Mouse (Mus musculus): ENCODE data around the gene Akna. TPM values are rescaled to one million over a fixed set of nuclear protein-coding genes. Genes with fewer than 3 reads are reported as not detected.

Akna gene
- polyA plus RNA-seq, 1 experiment, result 61.0 TPM

GRCm38 (mm10) chr4:63391322-63391721, 11.8 kb downstream of the Akna start:
- Histone ChIP-seq H3K4me1 (ENCODE audit: control insufficient read depth, insufficient read depth, low read length) (peaks cover 5% of the 10 kb centered on the region), H3K27ac (ENCODE audit: control insufficient read depth, insufficient read depth, low read depth, low read length) (no peak overlapping the region), H3K36me3 (ENCODE audit: control insufficient read depth, insufficient read depth, low read length) (no peaks in the 10 kb centered on the region), H3K4me3 (ENCODE audit: control insufficient read depth, low read depth, low read length) (no peak overlapping the region), H3K27me3 (ENCODE audit: control insufficient read depth, insufficient read depth, low read length) (no peaks in the 10 kb centered on the region)
- TF ChIP-seq CTCF (IDR thresholded peaks at IDR 0.05; ENCODE audit: control insufficient read depth, insufficient read depth, insufficient replicate concordance, low read depth, low read length) (no peak), POLR2A (IDR thresholded peaks at IDR 0.05; ENCODE audit: control insufficient read depth, low read depth, low read length) (no peak)

GRCm38 (mm10) chr4:63389887-63390528, 13.1 kb downstream of the Akna start:
- Histone ChIP-seq H3K27me3 (ENCODE audit: control insufficient read depth, insufficient read depth, low read length) (no peaks in the 10 kb centered on the region), H3K27ac (ENCODE audit: control insufficient read depth, insufficient read depth, low read depth, low read length) (no peak overlapping the region), H3K36me3 (ENCODE audit: control insufficient read depth, insufficient read depth, low read length) (no peaks in the 10 kb centered on the region), H3K4me1 (ENCODE audit: control insufficient read depth, insufficient read depth, low read length) (no peaks in the 10 kb centered on the region; the same call in 1 of the 2 replicates), H3K4me3 (ENCODE audit: control insufficient read depth, low read depth, low read length) (no peak overlapping the region)
- no peak for TF ChIP-seq CTCF (IDR thresholded peaks at IDR 0.05; ENCODE audit: control insufficient read depth, insufficient read depth, insufficient replicate concordance, low read depth, low read length)
- no peak for TF ChIP-seq POLR2A (IDR thresholded peaks at IDR 0.05; ENCODE audit: control insufficient read depth, low read depth, low read length)

- no peak overlapping the region for H3K4me3 ChIP-seq (ENCODE audit: control insufficient read depth, low read depth, low read length)
- TF ChIP-seq CTCF (IDR thresholded peaks at IDR 0.05; ENCODE audit: control insufficient read depth, insufficient read depth, insufficient replicate concordance, low read depth, low read length), result no peak
- TF ChIP-seq POLR2A (IDR thresholded peaks at IDR 0.05; ENCODE audit: control insufficient read depth, low read depth, low read length), result no peak
- H3K27me3 ChIP-seq (ENCODE audit: control insufficient read depth, insufficient read depth, low read length), result no peaks in the 10 kb centered on the region
- no peak overlapping the region for H3K27ac ChIP-seq (ENCODE audit: control insufficient read depth, insufficient read depth, low read depth, low read length)
- no peaks in the 10 kb centered on the region for H3K4me1 ChIP-seq (ENCODE audit: control insufficient read depth, insufficient read depth, low read length)
- no peaks in the 10 kb centered on the region for H3K36me3 ChIP-seq (ENCODE audit: control insufficient read depth, insufficient read depth, low read length)
Measured at GRCm38 (mm10) chr4:63389121-63389886, 13.8 kb downstream of the Akna start.

GRCm38 (mm10) chr4:63388029-63388428, 15.1 kb downstream of the Akna start:
- Histone ChIP-seq H3K27me3 (ENCODE audit: control insufficient read depth, insufficient read depth, low read length) (no peaks in the 10 kb centered on the region), H3K4me3 (ENCODE audit: control insufficient read depth, low read depth, low read length) (no peak overlapping the region), H3K4me1 (ENCODE audit: control insufficient read depth, insufficient read depth, low read length) (no peaks in the 10 kb centered on the region), H3K27ac (ENCODE audit: control insufficient read depth, insufficient read depth, low read depth, low read length) (no peak overlapping the region), H3K36me3 (ENCODE audit: control insufficient read depth, insufficient read depth, low read length) (no peaks in the 10 kb centered on the region)
- TF ChIP-seq POLR2A (IDR thresholded peaks at IDR 0.05; ENCODE audit: control insufficient read depth, low read depth, low read length) (no peak), CTCF (IDR thresholded peaks at IDR 0.05; ENCODE audit: control insufficient read depth, insufficient read depth, insufficient replicate concordance, low read depth, low read length) (no peak)

- H3K36me3 ChIP-seq (ENCODE audit: control insufficient read depth, insufficient read depth, low read length), result no peaks in the 10 kb centered on the region; the same call in 1 of the 2 replicates
- H3K27ac ChIP-seq (ENCODE audit: control insufficient read depth, insufficient read depth, low read depth, low read length), result no peak overlapping the region
- no peaks in the 10 kb centered on the region for H3K4me1 ChIP-seq (ENCODE audit: control insufficient read depth, insufficient read depth, low read length)
- H3K27me3 ChIP-seq (ENCODE audit: control insufficient read depth, insufficient read depth, low read length), result no peaks in the 10 kb centered on the region
- peak overlapping the region; percentile 66 for H3K4me3 ChIP-seq (ENCODE audit: control insufficient read depth, low read depth, low read length)
- TF ChIP-seq POLR2A (IDR thresholded peaks at IDR 0.05; ENCODE audit: control insufficient read depth, low read depth, low read length) (no peak), CTCF (IDR thresholded peaks at IDR 0.05; ENCODE audit: control insufficient read depth, insufficient read depth, insufficient replicate concordance, low read depth, low read length) (no peak)
Measured at GRCm38 (mm10) chr4:63385784-63386183, 17.4 kb downstream of the Akna start.

GRCm38 (mm10) chr4:63385253-63385652, 17.9 kb downstream of the Akna start:
- no peaks in the 10 kb centered on the region for H3K4me1 ChIP-seq (ENCODE audit: control insufficient read depth, insufficient read depth, low read length)
- H3K27ac ChIP-seq (ENCODE audit: control insufficient read depth, insufficient read depth, low read depth, low read length), result no peak overlapping the region
- H3K36me3 ChIP-seq (ENCODE audit: control insufficient read depth, insufficient read depth, low read length), result no peaks in the 10 kb centered on the region; the same call in 1 of the 2 replicates
- TF ChIP-seq POLR2A (IDR thresholded peaks at IDR 0.05; ENCODE audit: control insufficient read depth, low read depth, low read length) (no peak; the same call in 1 of the 2 replicates), CTCF (IDR thresholded peaks at IDR 0.05; ENCODE audit: control insufficient read depth, insufficient read depth, insufficient replicate concordance, low read depth, low read length) (no peak)
- no peaks in the 10 kb centered on the region for H3K27me3 ChIP-seq (ENCODE audit: control insufficient read depth, insufficient read depth, low read length)
- peak overlapping the region; percentile 66 for H3K4me3 ChIP-seq (ENCODE audit: control insufficient read depth, low read depth, low read length)

- H3K4me1 ChIP-seq (ENCODE audit: control insufficient read depth, insufficient read depth, low read length), result no peaks in the 10 kb centered on the region
- no peaks in the 10 kb centered on the region; the same call in 1 of the 2 replicates for H3K36me3 ChIP-seq (ENCODE audit: control insufficient read depth, insufficient read depth, low read length)
- no peak overlapping the region for H3K4me3 ChIP-seq (ENCODE audit: control insufficient read depth, low read depth, low read length)
- no peak for TF ChIP-seq CTCF (IDR thresholded peaks at IDR 0.05; ENCODE audit: control insufficient read depth, insufficient read depth, insufficient replicate concordance, low read depth, low read length)
- no peak for TF ChIP-seq POLR2A (IDR thresholded peaks at IDR 0.05; ENCODE audit: control insufficient read depth, low read depth, low read length)
- H3K27ac ChIP-seq (ENCODE audit: control insufficient read depth, insufficient read depth, low read depth, low read length), result no peak overlapping the region
- no peaks in the 10 kb centered on the region for H3K27me3 ChIP-seq (ENCODE audit: control insufficient read depth, insufficient read depth, low read length)
Measured at GRCm38 (mm10) chr4:63384262-63384661, 18.9 kb downstream of the Akna start.
